Mouse (Mus musculus) Patski (cell line): ENCODE measurements around the gene Sct. TPM values are rescaled to one million over a fixed set of nuclear protein-coding genes. Genes with fewer than 3 reads are reported as not detected.
A peak's percentile ranks its signal among the peaks of the same experiment; 100 is the strongest.

Experiments used
- ATAC-seq: fragments of 100-300 bp; one replicate; pipeline ENCODE4 v1.8.0; 2021
- CTCF ChIA-PET: fragments of 350-600 bp; sonication (Branson Sonifier 250); formaldehyde crosslinking; loops from one replicate; lab custom pipeline; 2022; ENCODE audit warnings: inconsistent platforms; lab: Charles Lee
- POLR2A ChIA-PET: fragments of 350-600 bp; sonication (Branson Sonifier 250); formaldehyde crosslinking; loops from one replicate; lab custom pipeline; 2022; ENCODE audit warnings: antibody characterized with exemption, inconsistent platforms; lab: Charles Lee
- DNase-seq: peaks from one replicate; pipeline ENCODE4 v3.0.0-alpha.2; 2011; ENCODE audit warnings: low read depth, low spot score
- H3K27me3 ChIP-seq: fragments of 371-371 bp; one replicate; pipeline ENCODE4 v1.5.1; 2021
- CTCF ChIP-seq: fragments of 100-300 bp; IDR thresholded peaks from one replicate; pipeline ENCODE4 v1.5.1; 2021
- in situ Hi-C: fragments of 300-500 bp; cut with MboI; formaldehyde crosslinking; loops from 3 replicates; pipeline ENCODE4 v1.11.1; 2018; ENCODE audit warnings: low pct_unique_long_range_greater_than_20kb, mixed read lengths
- polyA plus RNA-seq: library from polyadenylated mRNA; unstranded; gene quantifications from one replicate; pipeline ENCODE4 v1.2.3, GENCODE M21; 2021

Gene Sct
- polyA plus RNA-seq: not detected

DNA sequence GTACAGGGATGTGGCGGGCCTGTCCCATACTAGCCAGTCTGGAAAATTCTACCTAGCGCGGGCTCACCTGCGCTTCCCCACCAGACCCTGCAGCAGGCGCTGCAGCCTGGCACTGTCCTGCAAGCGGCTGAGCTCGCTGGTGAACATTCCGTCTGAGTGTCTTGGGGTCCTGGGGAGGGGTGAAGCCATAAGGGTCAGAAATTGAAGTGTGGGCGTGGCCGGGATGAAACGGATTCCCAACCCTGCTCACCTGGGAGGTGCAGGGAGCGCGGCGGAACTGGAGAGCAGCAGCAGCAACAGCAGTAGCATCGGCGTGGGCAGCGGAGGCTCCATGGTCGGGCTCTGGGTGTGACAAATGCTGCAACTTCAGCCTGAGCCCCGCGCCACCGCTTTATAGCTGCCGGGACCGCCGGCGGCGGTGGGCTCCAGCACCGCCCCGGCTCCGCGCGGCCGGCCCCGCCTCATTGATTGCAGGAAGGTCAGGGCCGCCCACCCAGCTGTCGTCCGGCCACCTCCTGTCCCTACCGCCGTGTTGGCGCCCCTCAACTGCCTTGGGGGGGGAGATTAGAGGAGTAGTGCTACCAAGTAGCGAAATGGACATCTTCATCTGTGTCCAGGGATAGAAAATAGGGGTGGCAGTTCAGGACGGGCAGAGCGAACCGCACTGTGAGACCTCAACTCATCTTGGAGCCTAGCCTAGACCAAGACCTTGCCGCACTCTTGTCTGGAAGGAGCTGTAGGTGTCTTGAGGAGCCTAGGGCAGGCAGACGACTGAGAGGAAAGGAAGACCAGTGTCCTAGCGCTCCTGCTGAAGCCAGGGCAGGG is at the start of gene Sct:
Gene Sct, minus strand, starts transcription at position 368 of the 825 bp plus-strand sequence.
- no peak for ATAC-seq
- CTCF ChIA-PET: interaction anchor here (1.0 to 1.7 kb wide), 3 partner anchors 12 to 23 kb away, joined by 3 to 4 read pairs (median 4); no protein-coding TSS in a partner anchor
- TF ChIP-seq CTCF: no peak
- H3K27me3 ChIP-seq: no peaks in the 10 kb centered on the region
- POLR2A ChIA-PET: no interaction called here
- no peak for DNase-seq
- in situ Hi-C loops: no loop called here

DNA sequence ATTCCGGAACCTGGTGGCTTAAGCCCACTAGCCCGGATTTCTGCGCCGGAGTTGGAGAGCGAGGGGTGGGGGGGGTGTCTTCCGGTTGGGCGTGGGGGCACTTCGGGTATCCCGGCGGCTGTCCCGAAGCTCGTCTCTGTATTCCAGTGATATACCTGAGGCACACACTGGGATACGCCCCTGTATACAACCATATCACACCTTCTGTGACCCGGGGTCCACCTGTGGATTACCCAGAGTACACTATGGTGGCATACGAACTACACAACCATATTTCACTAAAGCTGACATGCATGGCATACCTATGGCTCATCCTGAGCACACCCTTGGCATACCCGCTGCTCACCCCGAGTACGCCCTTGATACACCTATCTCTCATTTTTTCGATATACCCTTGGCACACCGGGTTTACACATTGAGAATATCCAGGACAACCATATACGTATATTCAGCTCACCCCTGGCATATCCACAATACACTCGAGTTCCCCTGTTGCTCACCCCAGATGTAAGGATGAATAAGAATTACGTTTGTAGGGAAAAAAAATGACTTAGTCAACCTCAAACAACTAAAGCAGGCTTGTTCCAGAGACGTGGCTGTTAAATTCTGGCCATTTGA is 49.5 kb upstream of the Sct start:
- no peak for DNase-seq
- TF ChIP-seq CTCF: no peak
- ChIA-PET CTCF (interaction anchor here (1.0 to 4.2 kb wide), 5 partner anchors 10 to 67 kb away, joined by 3 to 19 read pairs (median 3); partner anchors contain the start of gene Eps8l2), POLR2A (interaction anchor here (0.8 to 1.2 kb wide), 4 partner anchors 11 to 93 kb away, joined by 3 to 6 read pairs (median 4); partner anchors contain the start of gene Eps8l2)
- in situ Hi-C loops: no loop called here
- no peaks in the 10 kb centered on the region for H3K27me3 ChIP-seq
- ATAC-seq: no peak

GRCm38 (mm10) chr7:141327469-141328372 is 48.8 kb upstream of the Sct start, which contains the start of the genes Deaf1 and Tmem80:
Deaf1 (minus strand) TSS chr7:141327690.
Tmem80 (plus strand) TSS chr7:141327739.
- CTCF ChIA-PET: interaction anchor here (1.0 to 4.2 kb wide), 3 partner anchors 36 to 67 kb away, joined by 3 to 19 read pairs (median 3); no protein-coding TSS in a partner anchor
- peak; percentile 89 for ATAC-seq

DNA sequence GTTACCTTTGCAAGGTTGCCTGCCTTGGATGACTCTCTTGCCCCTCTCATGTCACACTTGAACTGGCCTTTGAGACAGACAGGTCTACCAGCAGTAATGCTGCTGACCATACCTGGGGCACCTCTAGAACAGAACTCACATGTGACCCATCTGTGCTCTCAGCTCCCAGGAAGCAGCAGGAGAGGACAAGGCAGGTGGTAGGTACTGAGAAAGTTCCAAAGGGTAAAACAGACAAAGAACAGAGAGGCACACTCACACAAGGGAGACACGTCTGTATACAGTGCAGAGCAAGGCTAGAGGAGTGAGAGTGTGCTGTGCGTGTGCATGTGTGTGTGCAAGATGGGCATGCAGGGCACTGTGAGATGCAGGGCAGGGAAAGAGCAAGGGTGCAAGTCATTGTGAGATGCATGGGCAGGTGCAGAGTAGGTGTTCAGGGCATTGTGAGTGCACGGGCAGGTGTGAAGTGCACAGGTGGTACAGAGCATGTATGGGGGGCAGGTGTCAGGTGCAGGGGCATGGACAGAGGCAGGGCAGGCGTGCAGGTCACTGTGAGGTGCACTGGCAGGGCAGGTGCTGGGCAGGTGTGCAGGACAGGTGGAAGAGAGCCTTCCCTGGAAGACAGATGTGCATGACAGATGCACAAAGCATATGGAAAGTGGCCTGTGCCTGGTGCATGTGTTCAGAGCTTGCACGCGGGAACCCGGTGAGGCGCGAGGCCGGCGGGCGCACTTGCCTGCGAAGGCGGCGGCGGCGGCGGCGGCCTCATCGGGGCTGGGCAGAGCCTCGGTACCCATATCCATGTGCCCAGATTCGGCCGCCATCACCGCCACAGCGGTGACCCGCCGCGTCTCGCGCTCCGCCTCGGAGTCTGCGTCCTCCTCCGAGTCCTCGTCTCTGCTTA is 47.9 kb upstream of the Sct start:
- ChIA-PET CTCF (interaction anchor here (1.5 to 4.2 kb wide), 2 partner anchors 11 to 68 kb away, joined by 4 to 19 read pairs; no protein-coding TSS in a partner anchor), POLR2A (interaction anchor here (1.1 kb wide), 1 partner anchor 375 kb away, joined by 3 read pairs; no protein-coding TSS in a partner anchor)
- no peaks in the 10 kb centered on the region for H3K27me3 ChIP-seq
- in situ Hi-C loops: no loop called here
- no peak for TF ChIP-seq CTCF
- ATAC-seq (peak; percentile 14), DNase-seq (no peak)

More at GRCm38 (mm10) chr7:141327469-141328372, 48.8 kb upstream of the Sct start, which contains the start of the genes Deaf1 and Tmem80:
- DNase-seq: peak; percentile 89
- in situ Hi-C loops: no loop called here
- POLR2A ChIA-PET: interaction anchor here (1.1 to 1.2 kb wide), 4 partner anchors 12 to 376 kb away, joined by 3 to 6 read pairs (median 4); partner anchors contain the start of gene Eps8l2
- H3K27me3 ChIP-seq: no peaks in the 10 kb centered on the region
- TF ChIP-seq CTCF: no peak

- ATAC-seq: no peak
- no peaks in the 10 kb centered on the region for H3K27me3 ChIP-seq
- POLR2A ChIA-PET: no interaction called here
- no peak for DNase-seq
- in situ Hi-C loops: no loop called here
- CTCF ChIA-PET: no interaction called here
- no peak for TF ChIP-seq CTCF
Observed at GRCm38 (mm10) chr7:141324686-141325085, 45.8 kb upstream of the Sct start.

GRCm38 (mm10) chr7:141319446-141319845 is 40.5 kb upstream of the Sct start:
- TF ChIP-seq CTCF: no peak
- ChIA-PET POLR2A (no interaction called here), CTCF (no interaction called here)
- H3K27me3 ChIP-seq: no peaks in the 10 kb centered on the region
- DNase-seq (no peak), ATAC-seq (no peak)
- in situ Hi-C loops: loop anchor here (5.0 kb wide), 2 partner anchors 52 to 77 kb away; partner anchors contain the start of gene Irf7

GRCm38 (mm10) chr7:141317619-141318132 is 38.7 kb upstream of the Sct start:
- no peaks in the 10 kb centered on the region for H3K27me3 ChIP-seq
- in situ Hi-C loops: loop anchor here (5.0 kb wide), 2 partner anchors 50 to 75 kb away; partner anchors contain the start of gene Irf7
- no peak for DNase-seq
- TF ChIP-seq CTCF: no peak
- CTCF ChIA-PET: interaction anchor here (0.9 to 2.0 kb wide), 2 partner anchors 10 to 77 kb away, joined by 3 to 5 read pairs; no protein-coding TSS in a partner anchor
- POLR2A ChIA-PET: interaction anchor here (0.6 to 0.7 kb wide), 2 partner anchors 20 to 151 kb away, joined by 3 read pairs; no protein-coding TSS in a partner anchor
- no peak for ATAC-seq

GRCm38 (mm10) chr7:141315974-141316373 is 37.0 kb upstream of the Sct start:
- in situ Hi-C loops: loop anchor here (5.0 kb wide), 2 partner anchors 49 to 74 kb away; partner anchors contain the start of gene Irf7
- CTCF ChIA-PET: interaction anchor here (1.1 to 2.0 kb wide), 3 partner anchors 9 to 52 kb away, joined by 3 to 5 read pairs (median 4); no protein-coding TSS in a partner anchor
- peak; percentile 67 for ATAC-seq
- peak; percentile 75 for TF ChIP-seq CTCF
- no peaks in the 10 kb centered on the region for H3K27me3 ChIP-seq
- DNase-seq: no peak
- POLR2A ChIA-PET: interaction anchor here (0.5 kb wide), 1 partner anchor 21 kb away, joined by 3 read pairs; no protein-coding TSS in a partner anchor
